Mouse (Mus musculus): ENCODE measurements around the gene Spock2. TPM values are rescaled to one million over a fixed set of nuclear protein-coding genes. Genes with fewer than 3 reads are reported as not detected.
"Not testable (repeated sequence)": the region's sequence is repeated elsewhere in the genome, so short reads cannot be mapped to it uniquely, and the experiment has no call there.

Gene Spock2
- polyA plus RNA-seq, 1 experiment from 2014 or later: 8.6 TPM

GRCm38 (mm10) chr10:60130504-60130903 lies 24.5 kb downstream of the Spock2 start:
- Histone ChIP-seq H3K27ac (ENCODE audit: low read length) (no peak overlapping the region), H3K36me3 (ENCODE audit: control insufficient read depth, insufficient read depth) (no peaks in the 10 kb centered on the region), H3K4me1 (ENCODE audit: control insufficient read depth, insufficient read depth, low read length) (no peaks in the 10 kb centered on the region), H3K4me2 (ENCODE audit: low read depth, low read length) (no peak overlapping the region), H3K4me3 (ENCODE audit: low read length) (no peak overlapping the region), H3K27me3 (ENCODE audit: control insufficient read depth, insufficient read depth, low read length) (peaks cover 2% of the 10 kb centered on the region; the same call in 1 of the 2 replicates), H3K9ac (ENCODE audit: low read length) (no peak overlapping the region), H3K9me3 (replicated peaks; ENCODE audit: control insufficient read depth, low read length) (no peaks in the 10 kb centered on the region)
- WGBS: 75% methylated on average over 4 of the region's 4 CpGs
- ATAC-seq (replicated peaks; ENCODE audit: extremely low read depth, insufficient read depth, low FRiP score): no peak

GRCm38 (mm10) chr10:60133501-60133900 lies 27.5 kb downstream of the Spock2 start:
- Histone ChIP-seq H3K9ac (ENCODE audit: low read length) (no peak overlapping the region), H3K4me1 (ENCODE audit: control insufficient read depth, insufficient read depth, low read length) (no peaks in the 10 kb centered on the region), H3K9me3 (replicated peaks; ENCODE audit: control insufficient read depth, low read length) (no peaks in the 10 kb centered on the region), H3K36me3 (ENCODE audit: control insufficient read depth, insufficient read depth) (no peaks in the 10 kb centered on the region), H3K27me3 (ENCODE audit: control insufficient read depth, insufficient read depth, low read length) (no peaks in the 10 kb centered on the region; the same call in 1 of the 2 replicates), H3K4me3 (ENCODE audit: low read length) (no peak overlapping the region), H3K4me2 (ENCODE audit: low read depth, low read length) (no peak overlapping the region), H3K27ac (ENCODE audit: low read length) (no peak overlapping the region)
- no peak for ATAC-seq (replicated peaks; ENCODE audit: extremely low read depth, insufficient read depth, low FRiP score)
- WGBS: 37% methylated on average over 5 of the region's 6 CpGs

- H3K9me3 ChIP-seq (replicated peaks; ENCODE audit: control insufficient read depth, low read length): no peaks in the 10 kb centered on the region
- no peak overlapping the region for H3K9ac ChIP-seq (ENCODE audit: low read length)
- H3K27ac ChIP-seq (ENCODE audit: low read length): no peak overlapping the region
- H3K27me3 ChIP-seq (ENCODE audit: control insufficient read depth, insufficient read depth, low read length): no peaks in the 10 kb centered on the region; the same call in 1 of the 2 replicates
- no peaks in the 10 kb centered on the region for H3K4me1 ChIP-seq (ENCODE audit: control insufficient read depth, insufficient read depth, low read length)
- no peak for ATAC-seq (replicated peaks; ENCODE audit: extremely low read depth, insufficient read depth, low FRiP score)
- 36% methylated on average over 9 of the region's 9 CpGs for WGBS
- no peak overlapping the region for H3K4me3 ChIP-seq (ENCODE audit: low read length)
- no peak overlapping the region for H3K4me2 ChIP-seq (ENCODE audit: low read depth, low read length)
- no peaks in the 10 kb centered on the region for H3K36me3 ChIP-seq (ENCODE audit: control insufficient read depth, insufficient read depth)
These were observed 28.2 kb downstream of the Spock2 start for GRCm38 (mm10) chr10:60134201-60134600.

GRCm38 (mm10) chr10:60136010-60136409 lies 30.0 kb downstream of the Spock2 start:
- not testable (repeated sequence) for H3K4me2 ChIP-seq (ENCODE audit: low read depth, low read length); H3K4me1 ChIP-seq (ENCODE audit: control insufficient read depth, insufficient read depth, low read length); H3K27me3 ChIP-seq (ENCODE audit: control insufficient read depth, insufficient read depth, low read length); H3K4me3 ChIP-seq (ENCODE audit: low read length); H3K9me3 ChIP-seq (replicated peaks; ENCODE audit: control insufficient read depth, low read length); H3K36me3 ChIP-seq (ENCODE audit: control insufficient read depth, insufficient read depth); H3K27ac ChIP-seq (ENCODE audit: low read length); H3K9ac ChIP-seq (ENCODE audit: low read length); ATAC-seq (replicated peaks; ENCODE audit: extremely low read depth, insufficient read depth, low FRiP score)
- WGBS: 23% methylated on average over 1 of the region's 1 CpGs

GRCm38 (mm10) chr10:60136935-60137334 lies 30.9 kb downstream of the Spock2 start:
- Histone ChIP-seq H3K9me3 (replicated peaks; ENCODE audit: control insufficient read depth, low read length) (peaks cover 2% of the 10 kb centered on the region; the same call in 1 of the 2 replicates), H3K27ac (ENCODE audit: low read length) (no peak overlapping the region), H3K4me1 (ENCODE audit: control insufficient read depth, insufficient read depth, low read length) (no peaks in the 10 kb centered on the region), H3K9ac (ENCODE audit: low read length) (no peak overlapping the region), H3K4me3 (ENCODE audit: low read length) (no peak overlapping the region), H3K36me3 (ENCODE audit: control insufficient read depth, insufficient read depth) (no peaks in the 10 kb centered on the region), H3K27me3 (ENCODE audit: control insufficient read depth, insufficient read depth, low read length) (no peaks in the 10 kb centered on the region; the same call in 1 of the 2 replicates), H3K4me2 (ENCODE audit: low read depth, low read length) (no peak overlapping the region)
- whole genome bisulfite sequencing: 67% methylated on average over 7 of the region's 7 CpGs
- no peak for ATAC-seq (replicated peaks; ENCODE audit: extremely low read depth, insufficient read depth, low FRiP score)

- Histone ChIP-seq H3K9ac (ENCODE audit: low read length) (no peak overlapping the region), H3K4me2 (ENCODE audit: low read depth, low read length) (no peak overlapping the region), H3K4me1 (ENCODE audit: control insufficient read depth, insufficient read depth, low read length) (no peaks in the 10 kb centered on the region), H3K36me3 (ENCODE audit: control insufficient read depth, insufficient read depth) (no peaks in the 10 kb centered on the region), H3K4me3 (ENCODE audit: low read length) (no peak overlapping the region), H3K27ac (ENCODE audit: low read length) (no peak overlapping the region), H3K27me3 (ENCODE audit: control insufficient read depth, insufficient read depth, low read length) (no peaks in the 10 kb centered on the region; the same call in 1 of the 2 replicates), H3K9me3 (replicated peaks; ENCODE audit: control insufficient read depth, low read length) (peaks cover 2% of the 10 kb centered on the region; the same call in 1 of the 2 replicates)
- no peak for ATAC-seq (replicated peaks; ENCODE audit: extremely low read depth, insufficient read depth, low FRiP score)
- 70% methylated on average over 5 of the region's 5 CpGs for WGBS
These were observed 32.7 kb downstream of the Spock2 start for GRCm38 (mm10) chr10:60138680-60139079.

GRCm38 (mm10) chr10:60140751-60141150 lies 34.7 kb downstream of the Spock2 start:
- Histone ChIP-seq H3K36me3 (ENCODE audit: control insufficient read depth, insufficient read depth) (no peaks in the 10 kb centered on the region), H3K27me3 (ENCODE audit: control insufficient read depth, insufficient read depth, low read length) (no peaks in the 10 kb centered on the region), H3K27ac (ENCODE audit: low read length) (no peak overlapping the region), H3K4me1 (ENCODE audit: control insufficient read depth, insufficient read depth, low read length) (no peaks in the 10 kb centered on the region), H3K4me3 (ENCODE audit: low read length) (no peak overlapping the region), H3K4me2 (ENCODE audit: low read depth, low read length) (no peak overlapping the region), H3K9me3 (replicated peaks; ENCODE audit: control insufficient read depth, low read length) (peaks cover 2% of the 10 kb centered on the region; the same call in 1 of the 2 replicates), H3K9ac (ENCODE audit: low read length) (no peak overlapping the region)
- no peak for ATAC-seq (replicated peaks; ENCODE audit: extremely low read depth, insufficient read depth, low FRiP score)
- 84% methylated on average over 4 of the region's 4 CpGs for WGBS

- Histone ChIP-seq H3K27ac (ENCODE audit: low read length) (no peak overlapping the region), H3K36me3 (ENCODE audit: control insufficient read depth, insufficient read depth) (no peaks in the 10 kb centered on the region), H3K9me3 (replicated peaks; ENCODE audit: control insufficient read depth, low read length) (peaks cover 2% of the 10 kb centered on the region; the same call in 1 of the 2 replicates), H3K4me2 (ENCODE audit: low read depth, low read length) (no peak overlapping the region), H3K4me1 (ENCODE audit: control insufficient read depth, insufficient read depth, low read length) (no peaks in the 10 kb centered on the region), H3K27me3 (ENCODE audit: control insufficient read depth, insufficient read depth, low read length) (peaks cover under 1% of the 10 kb centered on the region; the same call in 1 of the 2 replicates), H3K4me3 (ENCODE audit: low read length) (no peak overlapping the region), H3K9ac (ENCODE audit: low read length) (no peak overlapping the region)
- WGBS: 90% methylated on average over 3 of the region's 3 CpGs
- ATAC-seq (replicated peaks; ENCODE audit: extremely low read depth, insufficient read depth, low FRiP score): no peak
These were observed 35.7 kb downstream of the Spock2 start for GRCm38 (mm10) chr10:60141656-60142160.

GRCm38 (mm10) chr10:60147510-60148047 lies 41.6 kb downstream of the Spock2 start:
- not testable (repeated sequence) for H3K9ac ChIP-seq (ENCODE audit: low read length); ATAC-seq (replicated peaks; ENCODE audit: extremely low read depth, insufficient read depth, low FRiP score); H3K27me3 ChIP-seq (ENCODE audit: control insufficient read depth, insufficient read depth, low read length); H3K4me1 ChIP-seq (ENCODE audit: control insufficient read depth, insufficient read depth, low read length); H3K9me3 ChIP-seq (replicated peaks; ENCODE audit: control insufficient read depth, low read length); H3K4me2 ChIP-seq (ENCODE audit: low read depth, low read length); H3K36me3 ChIP-seq (ENCODE audit: control insufficient read depth, insufficient read depth); H3K27ac ChIP-seq (ENCODE audit: low read length); H3K4me3 ChIP-seq (ENCODE audit: low read length)
- 57% methylated on average over 10 of the region's 10 CpGs for WGBS
